Mouse (Mus musculus) R1 (cell line): ENCODE measurements around the gene Fzr1.
A peak's percentile ranks its signal among the peaks of the same experiment; 100 is the strongest.

Experiments
- DNase-seq: peaks from one replicate; pipeline ENCODE4 v3.0.0-alpha.2; 2018; ENCODE audit warnings: low read depth, low spot score

Gene Fzr1

DNA sequence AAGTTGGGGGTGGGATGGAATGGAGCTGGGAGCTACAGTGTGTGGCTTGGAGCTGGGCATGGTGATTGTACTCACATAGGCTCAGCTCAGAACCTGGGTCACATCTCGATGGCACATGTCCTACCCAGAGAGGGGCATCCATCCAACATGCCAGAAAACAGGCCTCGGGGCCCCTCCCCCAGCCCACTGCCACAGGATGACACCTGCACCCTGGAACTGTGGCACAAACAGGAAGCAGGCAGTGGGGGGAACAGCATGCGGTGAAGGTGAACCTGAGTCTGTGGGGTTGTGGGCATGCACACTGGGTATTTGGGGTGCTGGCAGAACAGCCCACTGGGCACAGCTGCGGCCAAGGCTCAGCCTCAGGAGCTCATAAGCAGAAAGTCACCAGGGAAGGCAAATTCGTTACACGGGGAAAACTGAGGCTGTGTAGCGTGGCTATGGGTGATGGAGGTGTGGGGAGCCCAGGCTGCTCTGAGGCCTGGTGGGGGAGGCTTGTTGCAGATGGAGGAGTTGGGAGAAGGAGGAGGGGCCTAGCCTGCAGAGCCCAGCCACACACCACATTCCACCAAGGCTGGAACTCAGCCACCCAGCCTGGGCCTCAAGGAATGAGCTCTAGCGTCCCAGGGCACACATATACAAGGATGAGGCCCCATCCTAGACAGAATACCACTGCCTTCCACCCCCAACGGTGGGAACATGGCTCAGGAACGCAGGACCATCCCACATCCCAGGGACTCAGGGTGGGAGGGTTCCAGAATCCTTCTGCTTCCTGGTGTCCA is 48.9 kb downstream of the Fzr1 start:
- no peak for DNase-seq

DNA sequence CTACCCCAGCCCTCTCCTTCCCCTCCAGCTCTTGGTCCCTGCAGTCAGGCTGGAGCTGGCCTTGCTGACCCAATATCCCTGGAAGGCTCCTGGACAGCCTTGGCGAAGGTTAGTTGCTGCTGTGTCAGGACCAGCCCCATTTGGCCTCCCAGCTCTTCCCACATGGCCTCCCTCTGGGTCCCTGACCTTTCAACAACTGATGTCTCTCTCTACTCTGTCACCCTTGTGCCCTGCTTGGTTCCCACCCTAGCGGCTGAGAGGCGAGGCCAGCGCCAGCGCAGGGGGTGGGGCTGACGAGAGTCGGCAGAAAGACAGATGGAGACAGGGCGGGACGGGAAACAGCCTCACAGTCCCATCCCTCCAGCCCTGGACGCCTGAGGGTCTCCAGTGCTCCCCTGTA is 49.9 kb downstream of the Fzr1 start, which contains the start of gene Tbxa2r:
TSS of gene Tbxa2r (plus strand) at position 346 of the 400 bp plus-strand sequence.
- no peak for DNase-seq

DNA sequence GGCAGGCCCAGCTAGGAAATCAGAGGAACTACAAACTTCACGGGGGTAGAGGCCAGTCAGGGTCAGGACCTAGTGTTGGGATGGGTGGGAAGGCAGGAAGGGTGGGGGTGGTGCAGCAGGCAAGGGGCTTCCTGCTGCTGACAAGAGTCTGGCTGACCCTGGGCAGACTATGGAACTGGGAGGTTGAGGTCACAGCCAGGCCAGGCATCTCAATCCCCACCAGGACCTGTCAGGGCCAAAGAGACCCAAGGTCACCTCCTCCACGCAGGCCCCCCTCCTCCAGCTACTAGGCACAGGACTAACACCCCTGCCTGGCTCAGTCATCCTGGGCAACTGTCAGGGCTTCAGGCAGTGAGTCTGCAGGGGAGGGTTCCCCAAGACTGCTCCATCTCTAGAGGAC is 50.4 kb downstream of the Fzr1 start:
- DNase-seq = no peak

DNA sequence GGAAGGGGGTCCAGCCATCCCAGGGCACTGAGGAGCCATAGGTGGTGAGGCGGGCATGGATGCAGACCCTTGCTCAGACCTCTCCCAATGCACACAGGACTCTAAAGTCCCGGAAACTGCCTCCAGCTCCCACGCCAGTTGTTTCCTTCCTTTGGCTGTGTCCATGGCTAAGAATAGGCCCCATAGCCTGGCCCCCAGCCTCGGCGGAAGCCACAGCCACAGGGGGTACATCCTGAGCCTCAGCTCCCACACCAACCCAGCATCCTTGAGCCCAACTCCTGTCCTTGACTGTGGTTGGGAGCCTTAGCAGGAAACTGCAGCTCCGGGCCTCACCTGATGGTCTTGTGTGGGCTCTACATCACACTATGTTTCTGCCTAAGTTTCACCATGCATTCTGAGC is 51.5 kb downstream of the Fzr1 start:
- peak; percentile 49 for DNase-seq

DNA sequence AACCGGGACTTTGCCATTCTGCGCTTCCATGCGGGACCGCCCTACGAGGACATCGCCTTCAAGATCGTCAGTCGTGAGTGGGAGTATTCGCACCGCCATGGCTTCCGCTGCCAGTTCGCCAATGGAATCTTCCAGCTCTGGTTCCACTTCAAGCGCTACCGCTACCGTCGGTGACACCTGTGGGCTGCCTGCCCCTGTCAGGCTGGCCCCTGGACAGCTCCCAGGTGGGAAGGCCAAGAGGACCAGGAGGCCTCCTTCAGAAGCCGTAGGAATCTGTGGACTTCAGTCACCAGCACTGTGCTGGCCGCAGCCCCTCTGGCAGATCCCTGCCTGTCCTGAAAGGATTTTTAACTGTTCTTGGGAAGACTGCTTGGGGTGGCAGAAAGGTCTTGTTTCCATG is 52.5 kb downstream of the Fzr1 start:
- no peak for DNase-seq

DNA sequence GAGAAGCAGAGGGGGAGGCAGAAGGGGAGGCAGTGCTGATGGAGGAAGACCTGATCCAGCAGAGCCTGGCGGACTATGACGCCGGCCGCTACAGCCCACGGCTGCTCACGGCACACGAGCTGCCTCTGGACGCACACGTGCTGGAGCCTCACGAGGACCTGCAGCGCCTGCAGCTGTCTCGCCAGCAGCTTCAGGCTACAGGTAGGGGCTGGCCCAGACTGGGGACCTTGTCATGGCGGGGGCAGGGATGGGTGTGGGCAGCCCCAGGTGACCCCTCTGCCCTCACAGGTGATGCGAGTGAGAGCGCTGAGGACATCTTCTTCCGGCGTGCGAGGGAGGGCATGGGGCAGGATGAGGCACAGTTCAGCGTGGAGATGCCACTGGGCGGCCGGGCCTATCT is 53.1 kb downstream of the Fzr1 start:
- DNase-seq = no peak

DNA sequence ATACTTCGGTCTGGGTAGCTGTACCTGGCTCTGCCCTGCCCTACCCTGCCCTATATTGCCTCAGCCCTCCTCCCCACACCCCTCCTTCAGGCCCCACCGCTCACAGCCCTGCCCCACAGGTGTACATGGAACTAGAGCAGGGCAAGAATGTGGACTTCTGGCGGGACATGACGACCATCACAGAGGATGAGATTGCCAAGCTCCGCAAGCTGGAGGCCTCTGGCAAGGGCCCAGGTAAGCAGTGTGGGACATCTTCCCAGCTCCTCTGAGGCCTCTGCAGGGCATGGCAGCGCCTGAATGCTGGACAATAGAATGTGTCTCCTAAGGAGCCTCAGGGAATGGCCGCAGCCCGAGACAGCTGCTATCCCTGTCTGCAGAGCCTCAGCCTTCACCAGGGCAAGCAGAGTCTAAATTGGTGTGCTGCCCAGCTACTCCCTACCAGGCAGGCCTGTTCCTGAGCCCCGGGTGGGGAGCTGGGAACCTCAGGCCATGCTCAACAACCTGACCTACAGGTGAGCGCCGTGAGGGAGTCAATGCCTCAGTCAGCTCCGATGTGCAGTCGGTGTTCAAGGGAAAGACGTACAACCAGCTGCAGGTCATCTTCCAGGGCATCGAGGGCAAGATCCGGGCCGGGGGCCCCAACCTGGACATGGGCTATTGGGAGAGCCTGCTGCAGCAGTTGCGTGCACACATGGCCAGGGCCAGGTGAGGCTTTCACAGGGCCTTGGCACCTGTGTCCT is 54.4 kb downstream of the Fzr1 start:
- DNase-seq = no peak

DNA sequence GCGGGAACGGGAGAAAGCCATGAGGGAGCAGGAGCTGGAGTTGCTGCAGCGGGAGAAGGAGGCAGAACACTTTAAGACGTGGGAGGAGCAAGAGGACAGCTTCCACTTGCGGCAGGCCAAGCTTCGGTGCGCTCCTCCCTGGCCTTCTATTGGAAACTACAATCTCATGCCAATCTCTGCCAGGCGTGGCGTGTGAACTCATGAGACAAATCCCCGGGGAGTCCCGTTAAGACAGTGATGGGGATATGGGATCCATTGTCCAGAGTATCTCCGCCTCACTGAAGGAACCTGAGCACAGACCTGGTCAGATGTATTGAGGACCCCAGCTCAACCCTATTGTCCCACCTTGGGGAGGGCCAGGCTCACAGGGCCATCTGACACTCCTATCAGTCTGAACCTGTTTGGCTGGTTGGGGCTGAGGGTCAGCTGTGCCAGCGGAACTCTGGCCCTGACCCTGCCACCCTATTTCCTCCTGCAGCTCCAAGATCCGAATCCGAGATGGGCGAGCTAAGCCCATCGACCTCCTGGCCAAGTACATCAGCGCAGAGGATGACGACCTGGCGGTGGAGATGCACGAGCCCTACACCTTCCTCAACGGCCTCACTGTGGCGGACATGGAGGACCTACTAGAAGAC is 55.1 kb downstream of the Fzr1 start:
- DNase-seq = no peak

DNA sequence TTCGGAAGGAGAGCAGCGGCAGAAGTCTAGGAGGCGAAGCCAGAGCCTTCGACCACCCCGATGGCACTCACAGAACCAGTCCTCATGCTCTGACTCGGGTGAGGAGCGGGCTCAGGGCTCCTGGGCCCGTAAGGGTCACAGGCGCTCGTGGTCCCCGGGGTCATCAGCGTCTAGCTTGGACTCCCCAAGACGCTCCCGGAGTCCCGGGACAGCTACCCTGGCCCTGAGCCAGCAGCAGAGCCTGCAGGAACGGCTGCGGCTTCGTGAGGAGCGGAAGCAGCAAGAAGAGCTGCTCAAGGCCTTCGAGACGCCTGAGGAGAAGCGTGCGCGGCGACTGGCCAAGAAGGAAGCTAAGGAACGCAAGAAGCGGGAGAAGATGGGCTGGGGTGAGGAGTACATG is 55.9 kb downstream of the Fzr1 start:
- no peak for DNase-seq

DNA sequence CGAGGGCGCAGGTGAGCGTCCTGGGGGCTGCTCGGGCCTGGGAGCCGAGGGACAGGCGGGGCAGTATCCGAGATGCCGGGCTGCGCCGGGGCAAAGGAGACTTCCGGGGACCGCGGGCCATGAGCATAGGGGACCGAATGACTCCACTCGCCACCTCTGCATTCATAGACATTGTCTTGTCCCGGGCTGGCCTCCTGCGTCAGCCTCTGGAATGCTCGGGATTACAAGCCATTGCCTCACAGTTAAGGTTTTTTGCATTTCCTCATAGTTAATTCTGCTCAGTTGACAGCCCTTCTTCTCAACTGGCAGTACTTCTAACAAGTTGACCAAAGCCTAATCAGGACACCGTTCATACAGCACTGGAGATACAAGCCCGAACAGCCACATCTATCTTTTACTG is 56.9 kb downstream of the Fzr1 start:
- no peak for DNase-seq

DNA sequence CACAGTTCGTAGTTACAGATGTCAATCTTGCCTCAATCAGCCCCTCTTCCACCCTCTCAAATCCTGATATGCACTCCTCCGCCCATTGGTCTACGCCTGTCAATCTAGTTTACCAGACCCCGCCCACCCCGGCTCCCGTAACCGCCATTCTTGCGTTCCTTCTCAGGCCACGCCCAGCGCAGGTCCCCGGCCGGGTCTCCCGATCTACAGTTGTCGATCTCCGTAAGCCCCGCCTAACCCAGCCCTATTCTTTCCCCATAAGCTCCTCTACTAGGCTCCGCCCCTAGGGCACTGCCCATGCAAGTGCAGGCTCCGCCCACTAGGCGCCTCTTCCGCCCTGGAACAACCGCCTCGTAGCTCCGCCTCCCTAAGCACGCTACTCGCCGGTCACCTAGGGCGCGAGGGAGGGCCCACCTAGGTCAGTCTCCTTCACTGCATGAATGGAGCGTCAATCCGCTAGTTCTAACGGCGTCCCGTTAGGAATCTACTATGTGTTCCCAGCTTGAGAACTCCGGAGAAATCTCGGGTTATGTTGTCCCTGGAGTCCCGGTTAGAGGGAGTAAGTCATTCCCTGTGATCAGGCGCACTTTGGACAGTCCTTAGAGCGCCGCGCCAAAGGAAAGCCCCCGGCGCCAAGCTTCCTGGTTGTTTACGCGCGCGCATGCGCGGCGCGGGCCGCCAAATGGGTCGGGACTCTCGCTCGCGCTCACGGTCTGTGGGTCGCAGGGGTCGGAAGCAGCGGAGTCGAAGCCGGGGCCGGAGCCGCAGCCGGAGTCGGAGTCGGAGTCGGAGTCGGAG is 57.6 kb downstream of the Fzr1 start, which contains the start of gene Cactin:
TSS of gene Cactin (plus strand) at position 554 of the 798 bp plus-strand sequence.
- peak; percentile 100 for DNase-seq

DNA sequence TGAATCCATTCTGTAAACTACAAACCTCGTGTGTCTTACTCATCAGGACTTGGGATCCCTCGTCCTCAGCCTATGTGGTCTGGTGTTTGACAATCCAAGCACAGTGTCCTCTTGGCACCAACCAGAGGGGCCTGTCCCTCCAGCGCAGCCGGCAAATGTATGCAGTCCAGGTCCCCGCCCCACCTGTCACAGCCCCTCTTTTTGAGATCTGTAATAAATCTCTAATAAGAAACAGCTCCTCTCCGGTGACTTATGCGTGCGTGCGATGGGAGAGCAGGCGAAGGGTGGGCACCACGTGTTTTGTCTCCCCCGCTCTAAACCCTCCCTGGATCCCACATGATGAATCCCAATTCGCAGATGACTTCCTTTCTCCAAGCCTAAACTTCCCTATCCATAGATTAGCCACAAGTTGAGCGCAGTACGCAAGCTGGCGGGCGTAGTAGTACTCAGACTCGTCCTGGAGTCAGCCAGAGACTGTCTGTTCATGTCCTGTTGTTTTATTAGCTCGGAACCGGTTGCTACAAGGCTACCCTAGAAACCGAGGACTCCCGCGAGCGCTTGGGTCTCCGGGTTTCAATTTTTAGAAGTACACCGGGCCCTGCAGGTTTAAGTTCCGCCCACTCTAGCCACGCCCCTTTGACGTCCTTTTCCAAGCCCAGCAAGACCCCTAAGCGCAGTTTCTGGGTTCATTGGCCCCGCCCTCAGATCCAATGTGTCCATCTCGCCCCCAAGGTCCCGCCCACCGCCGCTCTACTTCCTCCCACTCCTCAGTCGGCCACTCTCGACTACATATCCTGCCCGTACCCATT is 58.4 kb downstream of the Fzr1 start:
- peak; percentile 100 for DNase-seq

DNA sequence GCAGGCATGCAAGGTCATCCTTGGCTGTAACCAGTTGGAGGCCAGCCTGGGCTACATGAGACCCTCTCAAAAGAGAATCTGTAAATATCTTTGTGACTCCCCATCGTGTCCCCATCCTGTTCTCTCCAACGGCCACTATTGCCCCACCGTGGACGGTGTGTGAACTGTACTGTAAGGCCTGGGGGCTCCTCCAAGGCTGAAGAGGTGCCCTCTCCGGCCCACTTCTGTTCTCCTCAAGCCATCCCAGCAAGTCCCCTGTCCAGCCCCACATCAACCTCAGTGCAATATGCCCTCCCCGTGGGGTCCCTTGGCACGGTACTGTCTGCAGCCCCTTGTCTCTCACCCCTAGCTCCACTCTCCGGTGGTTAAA is 59.0 kb downstream of the Fzr1 start:
- DNase-seq = no peak

DNA sequence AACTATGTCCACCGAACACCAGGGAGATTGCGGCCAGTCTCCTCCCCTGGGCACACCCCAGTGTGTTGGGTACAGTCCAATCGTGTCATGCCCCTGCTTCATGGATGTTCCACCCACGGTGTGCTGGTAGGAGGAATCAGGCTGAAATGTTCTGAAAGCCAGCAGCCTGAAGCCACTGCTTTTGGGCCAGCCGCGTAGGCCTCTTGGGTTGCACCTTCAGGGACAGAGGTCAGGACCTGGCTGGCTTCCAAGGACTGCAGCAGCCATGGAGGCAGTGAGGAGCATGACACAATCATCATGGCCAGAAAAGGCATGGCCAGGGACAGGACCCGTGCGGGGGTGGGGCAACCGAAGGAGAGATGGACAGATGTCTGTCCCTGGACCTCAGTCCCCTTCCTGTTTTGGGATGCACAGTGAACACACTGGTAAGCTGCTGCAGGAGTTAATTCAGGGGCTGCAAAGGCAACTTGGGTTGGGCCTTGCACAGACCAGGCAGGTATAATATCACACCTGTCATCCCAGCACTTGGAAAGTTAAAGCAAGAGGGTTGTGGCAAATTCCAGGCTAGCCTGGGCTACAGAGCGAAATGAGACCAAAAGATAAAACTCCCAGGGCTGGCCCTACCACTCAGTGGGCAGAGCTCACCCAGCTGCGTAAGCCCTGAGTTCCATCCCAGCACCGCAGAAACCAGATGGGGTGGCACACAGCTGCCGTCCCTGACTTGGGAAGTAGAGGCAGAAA is 59.6 kb downstream of the Fzr1 start:
- DNase-seq = no peak

DNA sequence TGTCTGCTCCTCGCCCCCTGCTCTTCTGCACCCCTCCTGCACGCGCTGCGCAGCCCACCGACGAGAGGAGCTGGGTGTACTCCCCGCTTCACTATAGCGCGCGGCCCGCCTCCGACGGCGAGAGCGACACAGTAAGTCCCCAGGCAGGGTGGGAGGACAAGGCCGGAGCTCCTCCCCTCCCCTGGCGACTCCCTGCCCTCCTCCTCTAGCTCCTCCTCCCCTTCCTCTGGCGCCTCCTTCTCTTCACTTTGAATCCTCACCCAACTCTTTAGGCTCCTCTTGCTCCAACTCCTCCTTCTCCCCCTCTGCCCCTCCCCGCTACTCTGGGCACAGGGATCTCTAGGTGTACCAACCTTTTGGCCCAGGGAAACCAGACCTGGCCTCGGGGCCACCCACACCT is 61.0 kb downstream of the Fzr1 start:
- peak; percentile 94 for DNase-seq

DNA sequence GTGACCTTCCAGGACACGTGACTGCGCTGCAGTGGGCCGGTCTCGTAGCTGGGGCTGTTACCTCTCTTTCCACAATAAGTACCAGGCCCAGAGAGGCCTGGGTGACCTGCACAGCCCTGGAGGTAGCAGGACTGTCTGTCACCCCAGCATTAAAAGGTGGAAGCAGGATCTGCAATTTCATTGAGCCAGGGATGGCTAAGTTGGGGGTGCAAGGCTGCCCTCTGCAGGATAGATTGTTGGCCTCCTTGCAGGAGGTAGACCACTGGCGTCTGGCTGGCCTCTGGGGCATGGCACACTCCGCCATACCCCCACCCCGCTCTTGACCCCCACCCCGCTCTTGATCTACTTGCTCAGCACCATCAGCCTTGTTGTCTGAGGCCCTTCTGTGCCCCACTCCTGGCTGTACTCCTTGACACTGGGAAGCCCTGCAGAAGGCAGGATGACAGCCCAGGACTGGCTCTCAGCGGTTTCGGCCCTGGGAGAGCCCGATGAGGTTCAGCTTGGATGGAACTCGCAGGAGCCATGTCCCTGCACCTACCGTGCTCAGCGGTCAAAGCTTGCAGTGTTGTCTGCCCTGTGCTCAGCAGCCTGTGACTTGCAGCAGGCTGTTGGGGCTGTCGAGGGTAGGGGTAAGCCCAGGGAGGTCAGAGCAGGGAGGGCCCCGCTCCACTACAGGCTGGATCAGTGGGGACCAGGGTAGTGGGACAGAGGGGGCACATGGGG is 61.8 kb downstream of the Fzr1 start:
- no peak for DNase-seq
